Mouse (Mus musculus) kidney, postnatal 10 days (tissue): ENCODE measurements around the gene Bin2.

Experiments used
- DNase-seq: peaks from one replicate; pipeline ENCODE4 v3.0.0; 2021; ENCODE audit warnings: mixed read lengths

Bin2 gene

GRCm38 (mm10) chr15:100669337-100669736 is at the start of gene Bin2:
Gene Bin2 (minus strand): TSS chr15:100669553.
- DNase-seq: no peak

- DNase-seq: no peak
Measured at GRCm38 (mm10) chr15:100718572-100718971, 49.2 kb upstream of the Bin2 start.

GRCm38 (mm10) chr15:100717933-100718332 is 48.6 kb upstream of the Bin2 start:
- DNase-seq: no peak

- peak; percentile 52 for DNase-seq
Measured at GRCm38 (mm10) chr15:100715399-100715993, 46.1 kb upstream of the Bin2 start.

GRCm38 (mm10) chr15:100714470-100714869 is 45.1 kb upstream of the Bin2 start:
- no peak for DNase-seq

- peak; percentile 49 for DNase-seq
Measured at GRCm38 (mm10) chr15:100710838-100711237, 41.5 kb upstream of the Bin2 start.

- no peak for DNase-seq
Measured at GRCm38 (mm10) chr15:100708433-100709078, 39.2 kb upstream of the Bin2 start.

- DNase-seq: no peak
Measured at GRCm38 (mm10) chr15:100706226-100706625, 36.9 kb upstream of the Bin2 start.

- no peak for DNase-seq
Measured at GRCm38 (mm10) chr15:100705376-100705775, 36.0 kb upstream of the Bin2 start.

- DNase-seq: no peak
Measured at GRCm38 (mm10) chr15:100703913-100704312, 34.6 kb upstream of the Bin2 start.

- DNase-seq: no peak
Measured at GRCm38 (mm10) chr15:100701856-100702255, 32.5 kb upstream of the Bin2 start.

GRCm38 (mm10) chr15:100701108-100701507 is 31.8 kb upstream of the Bin2 start:
- DNase-seq: no peak

GRCm38 (mm10) chr15:100700424-100700823 is 31.1 kb upstream of the Bin2 start:
- no peak for DNase-seq

- DNase-seq: no peak
Measured at GRCm38 (mm10) chr15:100699386-100699785, 30.0 kb upstream of the Bin2 start.

- DNase-seq: no peak
Measured at GRCm38 (mm10) chr15:100698078-100698477, 28.7 kb upstream of the Bin2 start.

GRCm38 (mm10) chr15:100694406-100694805 is 25.1 kb upstream of the Bin2 start:
- no peak for DNase-seq

- DNase-seq: no peak
Measured at GRCm38 (mm10) chr15:100691990-100692389, 22.6 kb upstream of the Bin2 start.

- DNase-seq: no peak
Measured at GRCm38 (mm10) chr15:100687430-100687971, 18.1 kb upstream of the Bin2 start, which contains the start of gene Cela1. Gene Cela1 (minus strand): TSS chr15:100687921.

GRCm38 (mm10) chr15:100686989-100687388 is 17.6 kb upstream of the Bin2 start:
- no peak for DNase-seq

- no peak for DNase-seq
Measured at GRCm38 (mm10) chr15:100686434-100686833, 17.1 kb upstream of the Bin2 start.

- no peak for DNase-seq
Measured at GRCm38 (mm10) chr15:100685849-100686248, 16.5 kb upstream of the Bin2 start.

GRCm38 (mm10) chr15:100685255-100685654 is 15.9 kb upstream of the Bin2 start:
- DNase-seq: no peak

GRCm38 (mm10) chr15:100684450-100684849 is 15.1 kb upstream of the Bin2 start:
- no peak for DNase-seq

- peak; percentile 92 for DNase-seq
Measured at GRCm38 (mm10) chr15:100683041-100683440, 13.7 kb upstream of the Bin2 start.
